Mouse (Mus musculus): ENCODE results near the gene Pck2.

The Pck2 gene

DNA sequence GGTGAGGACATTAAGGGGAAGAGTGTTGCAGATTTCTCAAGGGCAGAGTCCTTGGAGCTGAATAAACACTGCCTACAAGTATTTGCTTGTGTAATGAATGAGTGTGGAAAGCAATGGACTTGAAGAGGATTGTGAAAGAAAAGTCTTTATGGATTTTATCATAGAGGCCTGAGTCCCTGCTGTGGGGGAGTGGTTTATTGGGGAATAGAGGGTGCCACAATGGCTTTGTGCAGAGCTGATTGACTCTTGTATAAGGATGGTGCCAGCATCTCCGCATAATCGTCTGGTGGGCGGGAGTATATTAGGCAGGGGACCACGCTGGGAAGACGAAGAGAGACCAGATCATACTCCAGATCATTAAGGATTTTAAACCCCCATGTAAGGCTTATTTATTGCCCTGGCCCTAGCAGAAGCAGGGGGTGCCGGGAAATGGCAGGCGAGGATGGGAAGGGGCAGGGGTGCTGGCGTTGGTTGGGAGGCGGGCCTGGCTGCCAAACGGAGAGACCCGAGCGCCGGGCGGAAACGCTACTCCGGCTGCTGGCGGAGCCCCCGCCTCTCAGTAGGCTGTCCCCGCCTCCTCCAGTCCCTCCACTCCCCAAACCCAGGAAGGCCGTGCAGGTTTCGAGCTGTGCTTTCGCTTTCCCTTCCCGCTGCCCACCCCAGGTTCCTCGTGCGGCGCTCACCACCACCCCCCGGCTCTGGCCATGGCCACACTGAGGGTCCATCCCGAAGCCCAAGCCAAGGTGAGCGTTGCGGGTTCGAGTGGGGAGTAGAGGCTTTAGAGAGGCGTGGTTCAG, 38.0 kb downstream of the Pck2 start, which contains the start of gene Psme1:
Psme1 (plus strand) TSS at position 253 of the 797 bp plus-strand sequence.
- DNase-seq, result peak; percentile 80

GRCm38 (mm10) chr14:55578668-55579269, 38.7 kb downstream of the Pck2 start:
- DNase-seq, result peak; percentile 80

- DNase-seq, result no peak
Measured at GRCm38 (mm10) chr14:55579511-55580496, 39.7 kb downstream of the Pck2 start.

GRCm38 (mm10) chr14:55580731-55581130, 40.7 kb downstream of the Pck2 start:
- DNase-seq, result no peak

DNA sequence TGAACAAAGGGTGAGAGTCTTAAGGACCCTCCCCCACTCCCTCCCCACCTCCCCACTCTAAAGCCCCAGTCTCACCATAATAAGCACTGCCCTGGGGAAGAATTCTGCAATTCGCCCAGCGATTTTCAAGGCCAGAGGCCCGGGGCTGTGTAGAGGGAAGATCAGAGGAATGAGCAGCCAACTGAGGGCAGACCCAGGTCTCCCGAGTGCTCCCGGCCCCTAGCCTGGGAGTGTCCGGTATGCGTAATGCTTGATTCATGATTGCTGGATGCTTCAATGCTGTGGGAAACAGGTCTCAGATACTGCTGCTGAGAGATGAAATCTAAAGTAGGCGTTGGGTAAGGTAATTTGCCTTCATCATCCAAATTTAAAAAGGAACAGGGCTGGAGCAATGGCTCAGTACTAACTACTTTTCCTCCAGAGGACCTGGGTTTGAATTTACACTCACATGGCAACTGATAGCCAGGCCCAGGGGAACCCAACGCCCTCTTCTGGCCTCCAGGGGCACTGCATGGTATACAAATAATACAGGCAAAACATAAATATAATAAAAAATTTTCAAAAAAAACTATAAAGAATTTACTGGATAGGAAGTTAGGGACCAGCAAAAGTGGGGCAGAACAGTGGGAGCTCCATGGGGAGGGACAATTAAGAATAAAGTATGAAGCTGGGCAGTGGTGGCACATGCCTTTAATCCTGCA, 42.1 kb downstream of the Pck2 start:
- no peak for DNase-seq

GRCm38 (mm10) chr14:55584303-55584701, 44.2 kb downstream of the Pck2 start:
- DNase-seq, result no peak

GRCm38 (mm10) chr14:55584702-55585565, 44.9 kb downstream of the Pck2 start, which contains the start of gene Emc9:
Gene Emc9, minus strand, starts transcription at chr14:55585302.
- peak; percentile 81 for DNase-seq

GRCm38 (mm10) chr14:55585566-55585960, 45.5 kb downstream of the Pck2 start:
- no peak for DNase-seq

DNA sequence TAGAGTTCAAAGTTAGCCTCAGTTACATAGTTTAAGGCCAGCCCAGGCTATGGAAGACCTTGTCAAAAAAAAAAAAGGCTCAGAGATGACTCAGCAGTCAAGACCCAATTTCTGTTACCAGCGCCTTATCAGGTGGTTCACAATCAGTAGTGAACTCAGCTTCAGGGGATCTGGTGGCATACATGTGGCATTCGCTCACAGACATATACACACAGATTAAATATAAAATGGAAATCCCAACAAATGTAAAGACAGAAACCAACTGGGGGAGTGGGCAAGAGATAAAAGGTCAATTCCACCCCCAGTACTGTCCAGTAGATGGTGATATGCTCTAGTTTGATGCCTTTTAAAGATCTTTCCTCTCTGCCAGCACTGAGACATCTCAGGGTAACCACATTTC, 46.1 kb downstream of the Pck2 start:
- DNase-seq, result no peak

- DNase-seq, result no peak
Measured at GRCm38 (mm10) chr14:55589271-55589670, 49.2 kb downstream of the Pck2 start.

GRCm38 (mm10) chr14:55589771-55590448, 49.8 kb downstream of the Pck2 start:
- no peak for DNase-seq

- DNase-seq, result peak; percentile 98
Measured at GRCm38 (mm10) chr14:55590748-55591330, 50.8 kb downstream of the Pck2 start, which contains the start of gene Psme2. Gene Psme2, minus strand, starts transcription at chr14:55591113.

- peak; percentile 98 for DNase-seq
Measured at GRCm38 (mm10) chr14:55591331-55591891, 51.3 kb downstream of the Pck2 start, which contains the start of gene Rnf31. Gene Rnf31, plus strand, starts transcription at chr14:55591708.

- DNase-seq, result no peak
Measured at GRCm38 (mm10) chr14:55592226-55592625, 52.2 kb downstream of the Pck2 start.

GRCm38 (mm10) chr14:55596036-55596690, 56.1 kb downstream of the Pck2 start:
- DNase-seq, result no peak

- DNase-seq, result no peak
Measured at GRCm38 (mm10) chr14:55598521-55599390, 58.7 kb downstream of the Pck2 start.

Measured in kidney, adult 11 months (tissue).